ENCODE assay signal across 12 mouse cellular contexts in the genomic region with DNA sequence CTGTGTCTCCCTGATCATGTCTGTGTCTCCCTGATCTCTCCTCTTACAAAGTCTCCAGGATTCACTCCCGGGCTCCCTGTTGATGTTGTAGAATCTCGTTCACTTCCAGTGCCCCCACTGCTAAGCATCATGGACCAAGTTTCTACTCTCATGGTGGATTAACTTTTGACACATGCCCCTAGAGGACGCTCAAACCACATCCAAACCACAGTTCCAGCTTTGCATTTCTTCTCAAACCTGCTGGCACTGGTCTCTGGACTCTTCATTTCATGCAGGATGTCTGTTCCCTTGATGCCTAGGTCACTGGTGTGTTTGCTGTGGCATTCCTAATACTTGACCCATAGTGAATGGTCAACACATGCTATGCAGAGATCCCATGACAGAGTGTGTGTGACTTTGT.
DNase-seq lines count a peak whose midpoint lies in the region; ATAC-seq and TF ChIP-seq lines count a peak whose summit lies in the region.
"Had no signal": no experiment of that assay in that cellular context is flagged by ENCODE, and none has a peak within 500 bp of the region (broad histone marks: within the 10 kb centered on the region; RNA-seq: fewer than 3 reads in every experiment).

No protein-coding gene starts in this region.

- H3K9ac ChIP-seq in forebrain, embryonic 14.5 days (ENCODE audit: low read length) = no peak overlapping the region
- no peak overlapping the region for H3K9ac ChIP-seq in forebrain, embryonic 11.5 days (ENCODE audit: low read length)
- no peak overlapping the region for H3K9ac ChIP-seq in hindbrain, postnatal 0 days (replicated peaks; ENCODE audit: low read length)
- H3K9ac ChIP-seq in hindbrain, embryonic 13.5 days = no peak overlapping the region
- no peak overlapping the region for H3K9ac ChIP-seq in lung, embryonic 14.5 days
- H3K9ac ChIP-seq: liver, embryonic 15.5 days had no signal

- no peaks in the 10 kb centered on the region for H3K9me3 ChIP-seq in forebrain, embryonic 14.5 days (replicated peaks; ENCODE audit: control insufficient read depth, low read length)
- no peaks in the 10 kb centered on the region for H3K9me3 ChIP-seq in forebrain, embryonic 11.5 days (ENCODE audit: control insufficient read depth, low read length)
- no peaks in the 10 kb centered on the region for H3K9me3 ChIP-seq in hindbrain, postnatal 0 days (ENCODE audit: low read length)
- no peaks in the 10 kb centered on the region for H3K9me3 ChIP-seq in hindbrain, embryonic 13.5 days
- no peaks in the 10 kb centered on the region for H3K9me3 ChIP-seq in lung, embryonic 14.5 days (ENCODE audit: low read depth, low read length)
- H3K9me3 ChIP-seq: liver, embryonic 15.5 days had no signal

- TF ChIP-seq CTCF in hindbrain, postnatal 0 days (IDR thresholded peaks at IDR 0.05; ENCODE audit: low read depth) = peak; percentile 72
- 0 out of 2 replicates have a peak, but pooled peaks have one; percentile 18 for TF ChIP-seq CTCF in lung, embryonic 14.5 days (IDR thresholded peaks at IDR 0.05; ENCODE audit: low read depth)
- TF ChIP-seq CTCF in brain, embryonic 14.5 days (IDR thresholded peaks at IDR 0.05; ENCODE audit: borderline replicate concordance, extremely low read depth, insufficient read depth, insufficient read length) = peak; percentile 46; the same call in 1 of the 2 replicates

- peak; percentile 47 for DNase-seq in forebrain, embryonic 14.5 days (ENCODE audit: low spot score)
- no peak for DNase-seq in forebrain, embryonic 11.5 days (ENCODE audit: low spot score)
- peak; percentile 67 for DNase-seq in hindbrain, postnatal 0 days (ENCODE audit: low spot score)
- no peak for DNase-seq in lung, embryonic 14.5 days
- no peak for DNase-seq in lung, adult 18-20 months
- DNase-seq in brain, embryonic 14.5 days (ENCODE audit: low read depth) = peak; percentile 59
- DNase-seq: adrenal gland, postnatal 14 days; B cell, adult 2 months; kidney, adult 8-10 months; thymus, postnatal 4 days had no signal

- no peak for ATAC-seq in forebrain, embryonic 14.5 days
- no peak for ATAC-seq in forebrain, embryonic 11.5 days (replicated peaks; ENCODE audit: low FRiP score)
- no peak for ATAC-seq in hindbrain, postnatal 0 days
- ATAC-seq in hindbrain, embryonic 13.5 days (ENCODE audit: low FRiP score) = no peak
- no peak for ATAC-seq in lung, embryonic 14.5 days (ENCODE audit: insufficient read depth)

- no peaks in the 10 kb centered on the region for H3K36me3 ChIP-seq in forebrain, embryonic 14.5 days (ENCODE audit: control insufficient read depth, insufficient read depth, low read length)
- H3K36me3 ChIP-seq in forebrain, embryonic 11.5 days (ENCODE audit: control insufficient read depth, insufficient read depth, low read length) = no peaks in the 10 kb centered on the region
- no peaks in the 10 kb centered on the region for H3K36me3 ChIP-seq in hindbrain, postnatal 0 days (ENCODE audit: insufficient read depth, low read length)
- no peaks in the 10 kb centered on the region for H3K36me3 ChIP-seq in hindbrain, embryonic 13.5 days
- H3K36me3 ChIP-seq in lung, embryonic 14.5 days (ENCODE audit: insufficient read depth) = no peaks in the 10 kb centered on the region
- H3K36me3 ChIP-seq: liver, embryonic 15.5 days had no signal

- H3K27me3 ChIP-seq in forebrain, embryonic 14.5 days (replicated peaks; ENCODE audit: control insufficient read depth, insufficient read depth, low read length) = no peaks in the 10 kb centered on the region
- no peaks in the 10 kb centered on the region for H3K27me3 ChIP-seq in forebrain, embryonic 11.5 days (ENCODE audit: control insufficient read depth, insufficient read depth, low read length)
- no peaks in the 10 kb centered on the region for H3K27me3 ChIP-seq in hindbrain, postnatal 0 days (ENCODE audit: insufficient read depth, low read length)
- no peaks in the 10 kb centered on the region for H3K27me3 ChIP-seq in hindbrain, embryonic 13.5 days
- H3K27me3 ChIP-seq in lung, embryonic 14.5 days (ENCODE audit: insufficient read depth, low read length) = no peaks in the 10 kb centered on the region
- H3K27me3 ChIP-seq: liver, embryonic 15.5 days had no signal

- H3K27ac ChIP-seq in forebrain, embryonic 14.5 days (ENCODE audit: low read depth, low read length) = no peak overlapping the region
- no peak overlapping the region for H3K27ac ChIP-seq in forebrain, embryonic 11.5 days (ENCODE audit: low read depth, low read length)
- H3K27ac ChIP-seq in hindbrain, postnatal 0 days = no peak overlapping the region
- H3K27ac ChIP-seq in hindbrain, embryonic 13.5 days = no peak overlapping the region
- H3K27ac ChIP-seq in lung, embryonic 14.5 days (ENCODE audit: low read depth) = no peak overlapping the region
- H3K27ac ChIP-seq: liver, embryonic 15.5 days had no signal

- 41% methylated on average over 3 of the region's 3 CpGs for WGBS in forebrain, embryonic 14.5 days
- WGBS in forebrain, embryonic 11.5 days = 52% methylated on average over 3 of the region's 3 CpGs
- 43% methylated on average over 3 of the region's 3 CpGs for WGBS in hindbrain, postnatal 0 days
- WGBS in hindbrain, embryonic 13.5 days = 57% methylated on average over 3 of the region's 3 CpGs
- WGBS in lung, embryonic 14.5 days = 51% methylated on average over 3 of the region's 3 CpGs

- no peak overlapping the region for H3K4me2 ChIP-seq in forebrain, embryonic 14.5 days (ENCODE audit: low read length)
- no peak overlapping the region for H3K4me2 ChIP-seq in forebrain, embryonic 11.5 days (ENCODE audit: low read depth, low read length, severe bottlenecking)
- H3K4me2 ChIP-seq in hindbrain, postnatal 0 days (ENCODE audit: low read depth, low read length) = no peak overlapping the region
- no peak overlapping the region for H3K4me2 ChIP-seq in hindbrain, embryonic 13.5 days
- H3K4me2 ChIP-seq in lung, embryonic 14.5 days = no peak overlapping the region
- H3K4me2 ChIP-seq: liver, embryonic 15.5 days had no signal

- no peak for TF ChIP-seq POLR2A in brain, embryonic 14.5 days (IDR thresholded peaks at IDR 0.05; ENCODE audit: borderline replicate concordance, extremely low read depth, insufficient read depth, insufficient read length, poor library complexity, severe bottlenecking)

- H3K4me1 ChIP-seq in forebrain, embryonic 14.5 days (ENCODE audit: control insufficient read depth, insufficient read depth, low read length) = 0 out of 2 replicates have a peak, but pooled peaks cover 5% of the 10 kb centered on the region
- no peaks in the 10 kb centered on the region for H3K4me1 ChIP-seq in forebrain, embryonic 11.5 days (replicated peaks; ENCODE audit: control insufficient read depth, insufficient read depth, low read length)
- H3K4me1 ChIP-seq in hindbrain, postnatal 0 days (ENCODE audit: insufficient read depth, low read length) = no peaks in the 10 kb centered on the region
- peaks cover 12% of the 10 kb centered on the region for H3K4me1 ChIP-seq in hindbrain, embryonic 13.5 days (replicated peaks)
- no peaks in the 10 kb centered on the region for H3K4me1 ChIP-seq in lung, embryonic 14.5 days (ENCODE audit: insufficient read depth)
- H3K4me1 ChIP-seq: liver, embryonic 15.5 days had no signal

- no peak overlapping the region for H3K4me3 ChIP-seq in forebrain, embryonic 14.5 days (ENCODE audit: low read depth, low read length)
- H3K4me3 ChIP-seq in forebrain, embryonic 11.5 days (ENCODE audit: low read depth, low read length) = no peak overlapping the region
- H3K4me3 ChIP-seq in hindbrain, postnatal 0 days (ENCODE audit: low read length) = no peak overlapping the region
- H3K4me3 ChIP-seq in hindbrain, embryonic 13.5 days = no peak overlapping the region
- H3K4me3 ChIP-seq in lung, embryonic 14.5 days (ENCODE audit: low read depth, low read length) = no peak overlapping the region
- H3K4me3 ChIP-seq: liver, embryonic 15.5 days had no signal

Comparison
In these comparisons a context has a peak if more than half of its experiments do, and no peak if none do; other contexts are left out.
1. DNase-seq: peak in forebrain, embryonic 14.5 days (single experiment), hindbrain, postnatal 0 days (single experiment) and brain, embryonic 14.5 days (single experiment); none in forebrain, embryonic 11.5 days (single experiment), lung, embryonic 14.5 days (single experiment) and lung, adult 18-20 months (0 of 2).
2. CTCF ChIP-seq: peak in every context shown above with its lines; median percentile 72 in hindbrain, postnatal 0 days; 46 in brain, embryonic 14.5 days; 18 in lung, embryonic 14.5 days.